Mouse (Mus musculus) G1E (cell line): ENCODE results near the gene Srebf2. TPM values are rescaled to one million over a fixed set of nuclear protein-coding genes. Genes with fewer than 3 reads are reported as not detected.
"Not testable (repeated sequence)": the region's sequence is repeated elsewhere in the genome, so short reads cannot be mapped to it uniquely, and the experiment has no call there.

Experiments
- ATAC-seq: 2 replicates; pipeline ENCODE4 v1.8.0; 2016; ENCODE audit warnings: mild to moderate bottlenecking; ENCODE audit not compliant: insufficient number of reproducible peaks, poor library complexity, low FRiP score, severe bottlenecking; ENCODE audit errors: extremely low read depth
- DNase-seq: peaks from one replicate; pipeline ENCODE4 v3.0.0; 2012; ENCODE audit warnings: low spot score
- H3K27me3 ChIP-seq: 2 replicates; pipeline ENCODE4 v1.6.1; 2012; ENCODE audit warnings: mild to moderate bottlenecking, low read length, inconsistent platforms; ENCODE audit not compliant: insufficient read depth
- H3K36me3 ChIP-seq: replicated peaks from 2 replicates; pipeline ENCODE3; 2012; ENCODE audit warnings: mild to moderate bottlenecking, inconsistent platforms
- H3K4me1 ChIP-seq: 2 replicates; pipeline ENCODE4 v1.6.1; 2012; ENCODE audit warnings: low read depth, low read length, inconsistent platforms, mixed read lengths; ENCODE audit not compliant: insufficient read depth
- H3K4me3 ChIP-seq: 2 replicates; pipeline ENCODE4 v1.5.1; 2012; ENCODE audit warnings: low read depth, mild to moderate bottlenecking, inconsistent platforms, low read length, moderate library complexity, mixed read lengths
- H3K9me3 ChIP-seq: replicated peaks from 2 replicates; pipeline ENCODE4 v1.6.1; 2012; ENCODE audit warnings: inconsistent platforms
- CTCF ChIP-seq: IDR thresholded peaks from 2 replicates; pipeline ENCODE4 v1.5.1; 2012; ENCODE audit warnings: low read depth, low read length, inconsistent platforms, mixed read lengths
- GATA1 ChIP-seq: IDR thresholded peaks from 2 replicates; pipeline ENCODE4 v1.6.1; 2012; ENCODE audit warnings: borderline replicate concordance, low read length, inconsistent platforms, mixed read lengths
- GATA2 ChIP-seq: IDR thresholded peaks from 2 replicates; pipeline ENCODE4 v1.6.1; 2012; ENCODE audit warnings: low read depth, low read length, inconsistent platforms, borderline replicate concordance
- POLR2AphosphoS5 ChIP-seq: IDR thresholded peaks from 2 replicates; pipeline ENCODE4 v1.6.1; 2012; ENCODE audit warnings: low read depth, low read length, inconsistent platforms; ENCODE audit not compliant: insufficient replicate concordance
- TAL1 ChIP-seq: conservative IDR thresholded peaks from 2 replicates; pipeline ENCODE4 v1.6.1; 2012; ENCODE audit warnings: low read depth, low read length, inconsistent platforms, mixed read lengths
- polyA plus RNA-seq: library from polyadenylated mRNA; stranded (reverse); fragments of >175 nt; gene quantifications from 2 replicates; pipeline ENCODE4 v1.2.3, GENCODE M21; 2012
- total RNA-seq, 2 experiments: library from RNA; stranded (forward) in 1 of 2; stranded (reverse) in 1 of 2; fragments of 200-1000 nt in 1 of 2; fragments of >200 nt in 1 of 2; fragmentation: Nextera tagmentation in 1 of 2; gene quantifications; 2 replicates each; pipeline ENCODE4 v1.2.3; 2014 to 2017

Gene Srebf2
- total and polyA plus RNA-seq, 3 experiments, result 48.5 to 440 (median 164) TPM

- peak; percentile 95 for DNase-seq
- ATAC-seq, result peak; percentile 95
- Histone ChIP-seq H3K9me3 (no peaks in the 10 kb centered on the region), H3K4me1 (peaks cover 24% of the 10 kb centered on the region), H3K36me3 (peaks cover 25% of the 10 kb centered on the region), H3K4me3 (peak within 1 kb of the TSS; percentile 88), H3K27me3 (no peaks in the 10 kb centered on the region)
- TF ChIP-seq POLR2AphosphoS5 (no peak), TAL1 (no peak)
Measured at GRCm38 (mm10) chr15:82244115-82244804, 97.3 kb downstream of the Srebf2 start, which contains the start of gene Cenpm. Cenpm (minus strand) TSS chr15:82244748.

GRCm38 (mm10) chr15:82244805-82245161 is 97.8 kb downstream of the Srebf2 start:
- Histone ChIP-seq H3K4me3 (peak overlapping the region; percentile 88), H3K4me1 (peaks cover 24% of the 10 kb centered on the region), H3K36me3 (peaks cover 20% of the 10 kb centered on the region)
- not testable (repeated sequence) for H3K27me3 ChIP-seq, H3K9me3 ChIP-seq, ATAC-seq, DNase-seq

- TF ChIP-seq CTCF (no peak), POLR2AphosphoS5 (no peak), GATA2 (no peak), GATA1 (no peak), TAL1 (no peak)
- Histone ChIP-seq H3K9me3 (0 out of 2 replicates have a peak, but pooled peaks cover 2% of the 10 kb centered on the region), H3K4me1 (peaks cover 24% of the 10 kb centered on the region), H3K27me3 (no peaks in the 10 kb centered on the region), H3K4me3 (no peak overlapping the region), H3K36me3 (peaks cover 5% of the 10 kb centered on the region)
- no peak for ATAC-seq
- DNase-seq, result no peak
Measured at GRCm38 (mm10) chr15:82247131-82247776, 100.3 kb downstream of the Srebf2 start.

GRCm38 (mm10) chr15:82251579-82251978 is 104.6 kb downstream of the Srebf2 start:
- no peak for DNase-seq
- Histone ChIP-seq H3K4me3 (no peak overlapping the region), H3K36me3 (no peaks in the 10 kb centered on the region), H3K27me3 (peaks cover 13% of the 10 kb centered on the region), H3K9me3 (0 out of 2 replicates have a peak, but pooled peaks cover 2% of the 10 kb centered on the region), H3K4me1 (peaks cover 10% of the 10 kb centered on the region; the same call in 1 of the 2 replicates)
- TF ChIP-seq GATA1 (no peak), CTCF (peak; percentile 16; the same call in 1 of the 2 replicates), POLR2AphosphoS5 (no peak)
- no peak for ATAC-seq

GRCm38 (mm10) chr15:82252097-82252496 is 105.1 kb downstream of the Srebf2 start, which contains the start of gene 1500009C09Rik:
1500009C09Rik (plus strand) TSS chr15:82252397.
- no peak for DNase-seq
- no peaks in the 10 kb centered on the region for H3K36me3 ChIP-seq
- 0 out of 2 replicates have a peak, but pooled peaks cover 2% of the 10 kb centered on the region for H3K9me3 ChIP-seq
- ATAC-seq, result no peak
- H3K4me3 ChIP-seq, result no peak within 1 kb of the TSS
- H3K27me3 ChIP-seq, result peaks cover 15% of the 10 kb centered on the region
- TF ChIP-seq GATA2 (no peak), TAL1 (no peak), POLR2AphosphoS5 (no peak), GATA1 (no peak), CTCF (no peak)
- peaks cover 8% of the 10 kb centered on the region; the same call in 1 of the 2 replicates for H3K4me1 ChIP-seq

Other genes with a start within 250 kb of the Srebf2 start
Only the 20 nearest of the 22 such genes appear.
- gene Polr3h, start 220.9 kb upstream of the Srebf2 start, total RNA-seq (2014; fragmentation: Nextera tagmentation), result 6.8 and 8.4 TPM in 2 replicates
- gene Polr3h, start 220.9 kb upstream of the Srebf2 start, total RNA-seq (2017), result 25.0 and 26.7 TPM in 2 replicates
- 36.8 and 62.8 TPM in 2 replicates for gene Polr3h, start 220.9 kb upstream of the Srebf2 start, polyA plus RNA-seq
- not detected in 2 replicates for gene Csdc2, start 210.4 kb upstream of the Srebf2 start, total RNA-seq (2014; fragmentation: Nextera tagmentation)
- gene Csdc2, start 210.4 kb upstream of the Srebf2 start, total RNA-seq (2017), result 0.17 TPM in 1 of 2 replicates, not detected in the other
- not detected in 2 replicates for gene Csdc2, start 210.4 kb upstream of the Srebf2 start, polyA plus RNA-seq
- 51.6 and 57.8 TPM in 2 replicates for gene Pmm1, start 186.3 kb upstream of the Srebf2 start, total RNA-seq (2014; fragmentation: Nextera tagmentation)
- 35.9 and 42.9 TPM in 2 replicates for gene Pmm1, start 186.3 kb upstream of the Srebf2 start, total RNA-seq (2017)
- gene Pmm1, start 186.3 kb upstream of the Srebf2 start, polyA plus RNA-seq, result 157 and 161 TPM in 2 replicates
- not detected in 2 replicates for gene 1700029P11Rik, start 166.6 kb upstream of the Srebf2 start, total RNA-seq (2014; fragmentation: Nextera tagmentation)
- not detected in 2 replicates for gene 1700029P11Rik, start 166.6 kb upstream of the Srebf2 start, total RNA-seq (2017)
- gene 1700029P11Rik, start 166.6 kb upstream of the Srebf2 start, polyA plus RNA-seq, result not detected in 2 replicates
- gene Xrcc6, start 159.3 kb upstream of the Srebf2 start, total RNA-seq (2014; fragmentation: Nextera tagmentation), result 49.8 and 50.1 TPM in 2 replicates
- 114 and 154 TPM in 2 replicates for gene Xrcc6, start 159.3 kb upstream of the Srebf2 start, total RNA-seq (2017)
- 10.1 and 12.4 TPM in 2 replicates for gene Xrcc6, start 159.3 kb upstream of the Srebf2 start, polyA plus RNA-seq
- gene Desi1, start 113.3 kb upstream of the Srebf2 start, total RNA-seq (2014; fragmentation: Nextera tagmentation), result 38.2 and 57.9 TPM in 2 replicates
- gene Desi1, start 113.3 kb upstream of the Srebf2 start, total RNA-seq (2017), result 5.4 and 6.1 TPM in 2 replicates
- gene Desi1, start 113.3 kb upstream of the Srebf2 start, polyA plus RNA-seq, result 45.4 and 60.0 TPM in 2 replicates
- gene Snu13, start 99.6 kb upstream of the Srebf2 start, total RNA-seq (2014; fragmentation: Nextera tagmentation), result 181 TPM in 2 replicates
- gene Snu13, start 99.6 kb upstream of the Srebf2 start, total RNA-seq (2017), result 269 and 279 TPM in 2 replicates
- gene Snu13, start 99.6 kb upstream of the Srebf2 start, polyA plus RNA-seq, result 80.5 and 283 TPM in 2 replicates
- not detected in 2 replicates for gene 4930407I10Rik, start 88.0 kb upstream of the Srebf2 start, total RNA-seq (2014; fragmentation: Nextera tagmentation)
- gene 4930407I10Rik, start 88.0 kb upstream of the Srebf2 start, total RNA-seq (2017), result 0.16 TPM in 1 of 2 replicates, not detected in the other
- gene 4930407I10Rik, start 88.0 kb upstream of the Srebf2 start, polyA plus RNA-seq, result not detected in 2 replicates
- gene Mei1, start 77.2 kb upstream of the Srebf2 start, total RNA-seq (2014; fragmentation: Nextera tagmentation), result not detected in 2 replicates
- 0.05 TPM in 1 of 2 replicates, not detected in the other for gene Mei1, start 77.2 kb upstream of the Srebf2 start, total RNA-seq (2017)
- not detected in 2 replicates for gene Mei1, start 77.2 kb upstream of the Srebf2 start, polyA plus RNA-seq
- gene Ccdc134, start 19.3 kb upstream of the Srebf2 start, total RNA-seq (2014; fragmentation: Nextera tagmentation), result 9.0 and 16.7 TPM in 2 replicates
- gene Ccdc134, start 19.3 kb upstream of the Srebf2 start, total RNA-seq (2017), result 29.7 and 31.7 TPM in 2 replicates
- 5.5 and 13.9 TPM in 2 replicates for gene Ccdc134, start 19.3 kb upstream of the Srebf2 start, polyA plus RNA-seq
- gene Shisa8, start 65.6 kb downstream of the Srebf2 start, total RNA-seq (2014; fragmentation: Nextera tagmentation), result not detected in 2 replicates
- gene Shisa8, start 65.6 kb downstream of the Srebf2 start, total RNA-seq (2017), result 0.05 TPM in 1 of 2 replicates, not detected in the other
- gene Shisa8, start 65.6 kb downstream of the Srebf2 start, polyA plus RNA-seq, result not detected in 2 replicates
- gene Tnfrsf13c, start 77.2 kb downstream of the Srebf2 start, total RNA-seq (2014; fragmentation: Nextera tagmentation), result 1.6 and 2.4 TPM in 2 replicates
- 0.71 and 1.2 TPM in 2 replicates for gene Tnfrsf13c, start 77.2 kb downstream of the Srebf2 start, total RNA-seq (2017)
- gene Tnfrsf13c, start 77.2 kb downstream of the Srebf2 start, polyA plus RNA-seq, result 0.18 and 0.65 TPM in 2 replicates
- gene Cenpm, start 97.6 kb downstream of the Srebf2 start, total RNA-seq (2014; fragmentation: Nextera tagmentation), result 70.7 and 84.1 TPM in 2 replicates
- 13.7 and 15.7 TPM in 2 replicates for gene Cenpm, start 97.6 kb downstream of the Srebf2 start, total RNA-seq (2017)
- gene Cenpm, start 97.6 kb downstream of the Srebf2 start, polyA plus RNA-seq, result 103 and 105 TPM in 2 replicates
- gene 1500009C09Rik, start 105.2 kb downstream of the Srebf2 start, total RNA-seq (2014; fragmentation: Nextera tagmentation), result not detected in 2 replicates
- not detected in 2 replicates for gene 1500009C09Rik, start 105.2 kb downstream of the Srebf2 start, total RNA-seq (2017)
- gene 1500009C09Rik, start 105.2 kb downstream of the Srebf2 start, polyA plus RNA-seq, result not detected in 2 replicates
- not detected in 2 replicates for gene Sept3, start 127.7 kb downstream of the Srebf2 start, total RNA-seq (2014; fragmentation: Nextera tagmentation)
- gene Sept3, start 127.7 kb downstream of the Srebf2 start, total RNA-seq (2017), result 0.05 and 0.12 TPM in 2 replicates
- not detected in 2 replicates for gene Sept3, start 127.7 kb downstream of the Srebf2 start, polyA plus RNA-seq
- not detected in 2 replicates for gene Wbp2nl, start 151.8 kb downstream of the Srebf2 start, total RNA-seq (2014; fragmentation: Nextera tagmentation)
- 0.11 TPM in 1 of 2 replicates, not detected in the other for gene Wbp2nl, start 151.8 kb downstream of the Srebf2 start, total RNA-seq (2017)
- gene Wbp2nl, start 151.8 kb downstream of the Srebf2 start, polyA plus RNA-seq, result not detected in 2 replicates
- 190 and 198 TPM in 2 replicates for gene Naga, start 191.7 kb downstream of the Srebf2 start, total RNA-seq (2014; fragmentation: Nextera tagmentation)
- gene Naga, start 191.7 kb downstream of the Srebf2 start, total RNA-seq (2017), result 200 and 229 TPM in 2 replicates
- 274 and 333 TPM in 2 replicates for gene Naga, start 191.7 kb downstream of the Srebf2 start, polyA plus RNA-seq
- gene Pheta2, start 191.8 kb downstream of the Srebf2 start, total RNA-seq (2014; fragmentation: Nextera tagmentation), result 50.8 and 67.8 TPM in 2 replicates
- 37.9 and 42.2 TPM in 2 replicates for gene Pheta2, start 191.8 kb downstream of the Srebf2 start, total RNA-seq (2017)
- gene Pheta2, start 191.8 kb downstream of the Srebf2 start, polyA plus RNA-seq, result 12.5 and 18.8 TPM in 2 replicates
- 68.2 and 118 TPM in 2 replicates for gene Smdt1, start 191.8 kb downstream of the Srebf2 start, total RNA-seq (2014; fragmentation: Nextera tagmentation)
- gene Smdt1, start 191.8 kb downstream of the Srebf2 start, total RNA-seq (2017), result 115 and 129 TPM in 2 replicates
- gene Smdt1, start 191.8 kb downstream of the Srebf2 start, polyA plus RNA-seq, result 116 and 137 TPM in 2 replicates
- gene Ndufa6, start 207.1 kb downstream of the Srebf2 start, total RNA-seq (2014; fragmentation: Nextera tagmentation), result 117 and 124 TPM in 2 replicates
- 344 and 364 TPM in 2 replicates for gene Ndufa6, start 207.1 kb downstream of the Srebf2 start, total RNA-seq (2017)
- gene Ndufa6, start 207.1 kb downstream of the Srebf2 start, polyA plus RNA-seq, result 215 and 331 TPM in 2 replicates